Mouse (Mus musculus): Measurements from ENCODE around the gene Nup210l.

- TF ChIP-seq CTCF (conservative IDR thresholded peaks at IDR 0.05; ENCODE audit: insufficient read depth, insufficient read length, low read depth, low read length) (no peak), POLR2A (IDR thresholded peaks at IDR 0.05; ENCODE audit: low read depth, low read length) (no peak)
These were observed 108.8 kb downstream of the Nup210l start for GRCm38 (mm10) chr3:90212723-90213122.

Measured in kidney, adult 2 months (tissue).